In the genomic region with DNA sequence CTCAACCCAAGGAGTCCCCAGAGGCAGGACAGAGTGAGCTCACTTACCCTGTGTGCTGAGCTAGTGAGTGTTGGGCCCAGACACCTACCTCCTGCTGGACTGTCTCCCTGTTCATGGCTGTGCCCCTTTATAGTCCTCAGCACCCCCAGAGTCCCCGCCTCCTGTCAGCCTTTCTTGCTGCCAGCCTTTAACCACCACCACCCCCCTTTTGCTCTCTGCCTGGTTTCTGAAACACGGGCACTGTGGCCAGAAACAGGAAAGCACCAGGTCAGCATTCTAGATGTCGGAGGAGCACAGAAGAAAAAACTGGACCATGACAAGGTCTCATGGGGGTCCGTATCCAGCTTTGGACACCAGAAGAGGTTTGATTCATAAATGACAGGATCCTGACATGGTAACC, we compare ENCODE assay signal across 25 mouse cellular contexts. TPM values are rescaled to one million over a fixed set of nuclear protein-coding genes. Genes with fewer than 3 reads are reported as not detected.
DNase-seq lines count a peak whose midpoint lies in the region; ATAC-seq lines count a peak whose summit lies in the region.
"Had no signal": no experiment of that assay in that cellular context is flagged by ENCODE, and none has a peak within 500 bp of the region (broad histone marks: within the 10 kb centered on the region; RNA-seq: fewer than 3 reads in every experiment).

A gene (minus strand): TSS at position 101 of the 400 bp plus-strand sequence.

- no peaks in the 10 kb centered on the region for H3K36me3 ChIP-seq in embryonic facial prominence, embryonic 13.5 days
- no peaks in the 10 kb centered on the region for H3K36me3 ChIP-seq in embryonic facial prominence, embryonic 10.5 days (replicated peaks)
- H3K36me3 ChIP-seq in kidney, embryonic 14.5 days (ENCODE audit: control insufficient read depth, insufficient read depth, low read length): no peaks in the 10 kb centered on the region
- H3K36me3 ChIP-seq in neural tube, embryonic 11.5 days (ENCODE audit: control insufficient read depth, insufficient read depth, low read length): no peaks in the 10 kb centered on the region
- H3K36me3 ChIP-seq in limb, embryonic 13.5 days: no peaks in the 10 kb centered on the region
- H3K36me3 ChIP-seq: forebrain, embryonic 15.5 days; hindbrain, embryonic 12.5 days; midbrain, embryonic 10.5 days had no signal

- peaks cover 22% of the 10 kb centered on the region for H3K4me1 ChIP-seq in embryonic facial prominence, embryonic 13.5 days
- peaks cover 32% of the 10 kb centered on the region for H3K4me1 ChIP-seq in embryonic facial prominence, embryonic 10.5 days
- peaks cover 13% of the 10 kb centered on the region; the same call in 1 of the 2 replicates for H3K4me1 ChIP-seq in kidney, embryonic 14.5 days (ENCODE audit: control insufficient read depth, insufficient read depth, low read length)
- no peaks in the 10 kb centered on the region for H3K4me1 ChIP-seq in neural tube, embryonic 11.5 days (ENCODE audit: control insufficient read depth, insufficient read depth, low read length)
- peaks cover 19% of the 10 kb centered on the region for H3K4me1 ChIP-seq in limb, embryonic 13.5 days

- no peak within 1 kb of the TSS; the same call in 1 of the 2 replicates for H3K4me2 ChIP-seq in embryonic facial prominence, embryonic 13.5 days
- H3K4me2 ChIP-seq in kidney, embryonic 14.5 days (replicated peaks; ENCODE audit: low read depth, low read length): no peak within 1 kb of the TSS
- H3K4me2 ChIP-seq in neural tube, embryonic 11.5 days (ENCODE audit: low read depth): 0 out of 2 replicates have a peak within 1 kb of the TSS, but pooled peaks have one; percentile 0
- H3K4me2 ChIP-seq in limb, embryonic 13.5 days (replicated peaks): 0 out of 2 replicates have a peak within 1 kb of the TSS, but pooled peaks have one; percentile 16
- H3K4me2 ChIP-seq: forebrain, embryonic 15.5 days; hindbrain, embryonic 12.5 days had no signal

- no peak within 1 kb of the TSS for H3K4me3 ChIP-seq in embryonic facial prominence, embryonic 13.5 days
- H3K4me3 ChIP-seq in embryonic facial prominence, embryonic 10.5 days: no peak within 1 kb of the TSS
- no peak within 1 kb of the TSS for H3K4me3 ChIP-seq in kidney, embryonic 14.5 days (ENCODE audit: low read length)
- H3K4me3 ChIP-seq in neural tube, embryonic 11.5 days (ENCODE audit: low read depth, low read length): no peak within 1 kb of the TSS
- H3K4me3 ChIP-seq in limb, embryonic 13.5 days: no peak within 1 kb of the TSS
- H3K4me3 ChIP-seq: forebrain, embryonic 15.5 days; hindbrain, embryonic 12.5 days; midbrain, embryonic 10.5 days had no signal

- DNase-seq in embryonic facial prominence, embryonic 10.5 days (ENCODE audit: low spot score): no peak
- DNase-seq in kidney, postnatal 4 days: no peak
- DNase-seq in neural tube, embryonic 11.5 days (ENCODE audit: low spot score): no peak
- no peak for DNase-seq in neural tube, embryonic 10.5 days (ENCODE audit: extremely low spot score, low spot score)
- DNase-seq in urinary bladder, adult 2 months (ENCODE audit: low spot score): no peak
- DNase-seq: adrenal gland, postnatal 14 days; cerebellum, adult 2 months; cerebellum, postnatal 36 days; heart, adult 11 months; heart, postnatal 10 days; kidney, adult 11 months; kidney, postnatal 10 days; retina, postnatal 1 day; right cerebral cortex, postnatal 25 days; spleen, adult 18-20 months; thymus, postnatal 36 days had no signal

- WGBS in embryonic facial prominence, embryonic 13.5 days: 82% methylated on average over 4 of the region's 4 CpGs
- WGBS in embryonic facial prominence, embryonic 10.5 days: 80% methylated on average over 4 of the region's 4 CpGs
- WGBS in kidney, embryonic 14.5 days: 81% methylated on average over 4 of the region's 4 CpGs
- 72% methylated on average over 4 of the region's 4 CpGs for WGBS in neural tube, embryonic 11.5 days
- WGBS in limb, embryonic 13.5 days: 76% methylated on average over 4 of the region's 4 CpGs

- H3K27me3 ChIP-seq in embryonic facial prominence, embryonic 13.5 days: peaks cover 64% of the 10 kb centered on the region
- peaks cover 85% of the 10 kb centered on the region for H3K27me3 ChIP-seq in embryonic facial prominence, embryonic 10.5 days (replicated peaks; ENCODE audit: low read depth, poor library complexity, severe bottlenecking)
- peaks cover 22% of the 10 kb centered on the region for H3K27me3 ChIP-seq in kidney, embryonic 14.5 days (ENCODE audit: control insufficient read depth, insufficient read depth, low read length)
- peaks cover 18% of the 10 kb centered on the region for H3K27me3 ChIP-seq in neural tube, embryonic 11.5 days (ENCODE audit: control insufficient read depth, insufficient read depth, low read length)
- H3K27me3 ChIP-seq in limb, embryonic 13.5 days: peaks cover 69% of the 10 kb centered on the region

- no peak within 1 kb of the TSS for H3K27ac ChIP-seq in embryonic facial prominence, embryonic 13.5 days
- H3K27ac ChIP-seq in embryonic facial prominence, embryonic 10.5 days (replicated peaks): no peak within 1 kb of the TSS
- no peak within 1 kb of the TSS for H3K27ac ChIP-seq in kidney, embryonic 14.5 days (ENCODE audit: low read depth, low read length)
- no peak within 1 kb of the TSS for H3K27ac ChIP-seq in neural tube, embryonic 11.5 days (ENCODE audit: low read depth, low read length)
- H3K27ac ChIP-seq in limb, embryonic 13.5 days: no peak within 1 kb of the TSS
- H3K27ac ChIP-seq: forebrain, embryonic 15.5 days; hindbrain, embryonic 12.5 days; liver, embryonic 14.5 days; midbrain, embryonic 10.5 days had no signal

- no peak for ATAC-seq in embryonic facial prominence, embryonic 13.5 days (ENCODE audit: insufficient number of reproducible peaks, insufficient read depth, low FRiP score, low TSS enrichment, low read depth)
- ATAC-seq in kidney, embryonic 14.5 days (ENCODE audit: low FRiP score, low TSS enrichment): no peak
- no peak for ATAC-seq in neural tube, embryonic 11.5 days (ENCODE audit: insufficient read depth, low FRiP score, low TSS enrichment)
- ATAC-seq in limb, embryonic 13.5 days (ENCODE audit: low FRiP score, low read depth): no peak
- ATAC-seq: forebrain, embryonic 15.5 days; lung, postnatal 0 days had no signal

- H3K9ac ChIP-seq in embryonic facial prominence, embryonic 13.5 days: 0 out of 2 replicates have a peak within 1 kb of the TSS, but pooled peaks have one; percentile 46
- H3K9ac ChIP-seq in kidney, embryonic 14.5 days (ENCODE audit: low read depth, low read length): 0 out of 2 replicates have a peak within 1 kb of the TSS, but pooled peaks have one; percentile 2
- H3K9ac ChIP-seq in neural tube, embryonic 11.5 days (ENCODE audit: low read length): no peak within 1 kb of the TSS
- H3K9ac ChIP-seq in limb, embryonic 13.5 days: no peak within 1 kb of the TSS
- H3K9ac ChIP-seq: forebrain, embryonic 15.5 days; hindbrain, embryonic 12.5 days; liver, embryonic 14.5 days had no signal

- H3K9me3 ChIP-seq in embryonic facial prominence, embryonic 13.5 days: no peaks in the 10 kb centered on the region
- H3K9me3 ChIP-seq in embryonic facial prominence, embryonic 10.5 days: no peaks in the 10 kb centered on the region
- no peaks in the 10 kb centered on the region for H3K9me3 ChIP-seq in kidney, embryonic 14.5 days (ENCODE audit: control insufficient read depth, low read length)
- no peaks in the 10 kb centered on the region for H3K9me3 ChIP-seq in neural tube, embryonic 11.5 days (ENCODE audit: control insufficient read depth, low read length)
- H3K9me3 ChIP-seq in limb, embryonic 13.5 days: no peaks in the 10 kb centered on the region
- H3K9me3 ChIP-seq: forebrain, embryonic 15.5 days; hindbrain, embryonic 12.5 days; midbrain, embryonic 10.5 days had no signal

RNA-seq across cellular contexts. Expression of the gene that starts here (rescaled TPM):
- polyA plus RNA-seq in embryonic facial prominence, embryonic 13.5 days (2015; fragmentation: Nextera tagmentation; extraction: Ambion mirVana): not detected in 2 replicates
- polyA plus RNA-seq in embryonic facial prominence, embryonic 10.5 days (2016; fragmentation: Nextera tagmentation; extraction: Ambion mirVana): not detected in 2 replicates
- polyA plus RNA-seq in kidney, embryonic 14.5 days (2014; fragmentation: Nextera tagmentation; extraction: Ambion mirVana): not detected in 2 replicates
- not detected in 2 replicates for polyA plus RNA-seq in neural tube, embryonic 11.5 days (2014; fragmentation: Nextera tagmentation; extraction: Ambion mirVana)
- not detected in 2 replicates for polyA plus RNA-seq in limb, embryonic 13.5 days (2015; fragmentation: Nextera tagmentation; extraction: Ambion mirVana)
- 0.19 and 0.51 TPM in 2 replicates for polyA plus RNA-seq in urinary bladder, adult 2 months (2012; rRNA removed)
- polyA plus RNA-seq: cerebellum, adult 2 months; forebrain, embryonic 15.5 days; hindbrain, embryonic 12.5 days; limb, embryonic 11.5 days; liver, embryonic 14.5 days; midbrain, embryonic 10.5 days had no signal

Comparison
In these comparisons a context has a peak if more than half of its experiments do, and no peak if none do; other contexts are left out.
1. H3K4me2 ChIP-seq: peak in neural tube, embryonic 11.5 days (single experiment) and limb, embryonic 13.5 days (single experiment); none in embryonic facial prominence, embryonic 13.5 days (single experiment) and kidney, embryonic 14.5 days (single experiment).
2. H3K9ac ChIP-seq: peak in embryonic facial prominence, embryonic 13.5 days (single experiment) and kidney, embryonic 14.5 days (single experiment); none in neural tube, embryonic 11.5 days (single experiment) and limb, embryonic 13.5 days (single experiment).